ENCODE assay signal across 7 mouse cellular contexts in the genomic region with DNA sequence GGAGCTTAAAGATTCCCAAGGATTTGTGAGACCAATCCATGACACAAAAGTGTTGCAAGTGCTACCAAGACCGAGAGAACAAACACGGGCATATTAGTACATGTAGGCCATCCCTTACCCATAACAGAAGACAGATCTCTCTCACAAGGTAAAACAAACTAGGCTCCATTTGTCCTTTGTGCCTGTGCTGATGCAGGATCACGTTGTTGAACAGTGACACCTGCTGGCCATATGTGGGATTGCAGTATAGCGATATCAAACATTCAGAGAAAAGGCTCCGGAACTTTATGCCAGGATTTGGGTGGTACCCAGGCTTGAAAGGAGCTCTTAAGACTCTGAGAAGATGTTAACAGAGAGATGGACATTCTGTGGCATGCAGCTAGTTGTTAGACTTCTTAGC.
DNase-seq lines count a peak whose midpoint lies in the region.

No protein-coding gene starts in this region.

- DNase-seq in A20 (ENCODE audit: low read depth, low spot score): peak; percentile 72
- peak; percentile 77 to 84 for DNase-seq in CD8-positive naive resting alpha-beta T cell, adult 2 months (ENCODE audit: low read depth in 2 of 2, low spot score in 2 of 2)
- DNase-seq in c-Kit-negative CD71-positive TER-119-positive erythroid progenitor cells, embryonic 14.5 days (ENCODE audit: low read depth, low spot score): peak; percentile 50
- peak; percentile 84 to 87 for DNase-seq in frontal cortex, postnatal 25 days (ENCODE audit: low spot score in 2 of 2)
- DNase-seq in layer of hippocampus, adult 9-10 months (ENCODE audit: low spot score): peak; percentile 89
- peak; percentile 93 for DNase-seq in lung, postnatal 36 days
- DNase-seq in spleen, postnatal 36 days (ENCODE audit: low spot score in 2 of 2): peak; percentile 53 to 61

Comparison
In these comparisons a context has a peak if more than half of its experiments do, and no peak if none do; other contexts are left out.
1. Peak in every context shown above with its lines: DNase-seq.